Mouse (Mus musculus): ENCODE measurements at regions not wholly inside any gene's neighbourhood (a gene's known extent, or its start where the extent isn't known, plus 50 kb on each side); places are given as distances from the start of the nearest gene placed in this dataset.

DNA sequence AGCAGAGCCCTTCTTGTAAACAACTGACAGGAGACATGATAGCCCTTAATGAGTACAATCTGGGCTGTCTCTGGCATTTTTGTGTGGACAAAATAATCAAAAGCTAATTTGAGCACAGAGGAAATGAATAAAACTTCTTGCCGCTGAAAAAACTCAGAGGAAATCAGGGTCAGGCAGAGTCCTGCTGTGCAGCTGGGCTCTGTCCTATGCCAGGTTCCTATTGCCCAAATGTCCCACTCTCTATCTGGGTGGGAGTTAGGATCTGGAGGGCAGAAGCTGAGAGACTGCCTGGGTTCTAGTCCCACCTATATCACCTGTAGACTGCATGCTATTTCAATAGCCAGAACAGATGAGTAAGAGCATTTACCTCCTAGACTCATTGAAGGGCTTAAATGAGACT lies 83.8 kb upstream of the Bmp2k start:
- TF ChIP-seq POLR2A (IDR thresholded peaks at IDR 0.05; ENCODE audit: borderline replicate concordance, low read depth, low read length) = no peak
- no peak for TF ChIP-seq CTCF (IDR thresholded peaks at IDR 0.05; ENCODE audit: low read depth, low read length)
